Mouse (Mus musculus): Measurements from ENCODE around the gene Tbc1d25. TPM values are rescaled to one million over a fixed set of nuclear protein-coding genes. Genes with fewer than 3 reads are reported as not detected.

Gene Tbc1d25
- 1 to 10 TPM; 8.2 to 9.4 TPM for total RNA-seq (2021)
- long read RNA-seq, experiment 1, transcript Tbc1d25-201 (6 exons, 2,648 nt): major isoform, 11 of 11 reads
- long read RNA-seq, experiment 1, partial matches to known transcripts: 0 of 11 reads
- long read RNA-seq, experiment 1, other reads (novel, unspliced or antisense): 0 of 11 reads
- long read RNA-seq, experiment 2, partial matches to known transcripts: 0 of 4 reads
- long read RNA-seq, experiment 2, other reads (novel, unspliced or antisense): 2 of 4 reads

DNA sequence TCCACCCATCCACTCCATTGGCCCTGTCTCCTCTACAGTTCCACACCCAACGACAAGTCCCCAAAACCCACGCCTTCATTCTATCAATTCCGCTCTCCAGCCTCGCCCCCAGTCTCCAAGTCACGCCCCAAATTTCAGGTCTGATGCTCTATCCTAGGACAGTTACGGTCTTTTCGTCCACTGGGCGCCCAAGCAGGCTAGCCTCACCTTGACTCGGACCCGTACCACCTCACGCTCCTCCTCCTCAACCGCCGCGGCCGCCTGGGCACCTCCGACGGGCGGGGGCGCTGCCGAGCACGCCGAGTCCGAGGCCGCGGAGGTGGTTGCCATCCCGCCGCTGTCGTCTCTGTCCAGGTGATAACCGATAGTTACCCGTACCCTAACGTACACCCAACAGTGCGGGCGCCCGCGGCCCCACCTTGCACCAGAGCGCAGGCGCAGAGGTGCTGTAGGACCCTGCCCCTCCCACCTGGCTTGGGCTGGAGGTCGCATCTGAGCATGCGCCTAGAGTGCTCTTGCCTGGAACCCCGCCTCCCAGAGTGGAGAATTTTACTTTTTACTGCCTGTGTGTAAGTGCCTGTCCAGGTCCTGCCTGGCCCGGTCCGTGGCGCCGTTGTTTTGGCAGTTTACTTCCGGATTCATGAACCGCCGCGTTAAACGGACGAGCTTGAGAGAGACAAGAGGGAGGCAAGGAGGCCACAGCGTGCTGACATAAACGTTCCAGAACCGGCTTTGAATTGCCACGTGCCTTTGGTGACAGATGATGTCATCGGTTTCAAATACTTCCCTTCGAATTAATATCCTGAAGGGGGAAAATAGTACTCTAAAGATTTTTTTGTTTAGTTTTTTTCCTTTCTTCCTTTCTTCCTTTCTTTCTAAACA, at the start of gene Tbc1d25:
Tbc1d25 (minus strand) TSS at position 678 of the 882 bp plus-strand sequence.
- peak; percentile 67 to 71 for DNase-seq (ENCODE audit: low spot score in 2 of 2)

DNA sequence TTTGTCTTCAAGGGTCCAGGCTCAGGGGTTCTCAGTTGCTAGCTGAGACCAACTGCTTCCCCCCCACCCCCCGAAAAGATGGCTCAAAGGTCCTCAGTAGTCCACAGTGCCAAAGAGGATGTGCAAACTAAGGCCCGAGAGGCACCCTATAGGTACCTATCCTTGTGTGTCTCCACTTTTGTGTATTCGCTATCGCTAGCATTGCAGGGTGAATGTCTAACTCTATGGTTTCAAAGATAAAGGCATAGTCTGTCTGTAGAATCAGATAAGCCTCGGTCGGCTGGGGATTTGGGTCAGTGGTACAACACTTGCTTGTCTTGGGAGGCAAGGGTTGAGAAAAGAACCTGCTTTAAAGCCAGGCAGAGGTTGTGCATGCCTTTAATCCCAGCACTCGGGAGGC, 47.5 kb upstream of the Tbc1d25 start:
- DNase-seq (ENCODE audit: low spot score in 2 of 2): no peak

- no peak for DNase-seq (ENCODE audit: low spot score in 2 of 2)
Observed at GRCm38 (mm10) chrX:8222678-8223421, 46.9 kb upstream of the Tbc1d25 start.

DNA sequence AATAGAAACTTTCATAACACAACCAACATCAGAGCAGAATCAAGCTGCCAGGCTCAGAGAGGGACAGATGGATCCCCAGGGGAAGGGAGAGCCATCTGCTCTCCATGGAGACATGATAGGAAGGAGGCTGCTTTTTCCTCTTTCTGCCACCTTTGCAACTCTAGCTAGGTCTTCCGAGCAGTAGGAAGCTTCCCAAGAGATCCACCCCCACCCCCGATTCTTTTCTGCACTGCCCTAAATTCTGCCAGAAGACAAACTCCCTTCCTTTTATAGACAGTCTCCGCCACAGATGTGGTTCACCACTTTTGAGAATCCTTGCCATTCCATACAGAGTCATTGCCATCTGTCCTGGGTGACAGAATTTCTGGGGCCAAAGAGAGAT, 46.3 kb upstream of the Tbc1d25 start:
- no peak for DNase-seq (ENCODE audit: low spot score in 2 of 2)

GRCm38 (mm10) chrX:8219651-8220050, 43.7 kb upstream of the Tbc1d25 start:
- DNase-seq (ENCODE audit: low spot score in 2 of 2): no peak

DNA sequence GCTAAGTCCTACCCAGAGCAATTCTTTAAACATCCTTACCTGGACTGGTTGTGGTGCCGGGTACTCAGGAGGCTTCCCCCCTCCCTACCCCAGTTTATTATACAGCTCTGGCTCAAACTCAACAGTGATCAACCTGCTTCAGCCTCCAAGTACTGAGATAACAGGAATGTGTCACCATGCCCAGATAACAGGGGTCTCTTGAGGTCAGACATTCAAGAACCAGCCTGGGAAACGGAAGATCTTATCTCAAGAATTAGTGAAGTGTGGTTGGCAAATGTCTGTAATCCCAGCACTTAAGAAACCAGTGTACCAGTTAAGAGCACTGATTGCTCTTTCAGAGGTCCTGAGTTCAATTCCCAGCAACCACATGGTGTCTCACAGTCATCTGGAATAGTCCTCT, 42.1 kb upstream of the Tbc1d25 start:
- DNase-seq (ENCODE audit: low spot score in 2 of 2): no peak

GRCm38 (mm10) chrX:8217383-8217782, 41.4 kb upstream of the Tbc1d25 start:
- DNase-seq (ENCODE audit: low spot score in 2 of 2): no peak

- DNase-seq (ENCODE audit: low spot score in 2 of 2): no peak
Observed at GRCm38 (mm10) chrX:8211490-8212207, 35.7 kb upstream of the Tbc1d25 start.

DNA sequence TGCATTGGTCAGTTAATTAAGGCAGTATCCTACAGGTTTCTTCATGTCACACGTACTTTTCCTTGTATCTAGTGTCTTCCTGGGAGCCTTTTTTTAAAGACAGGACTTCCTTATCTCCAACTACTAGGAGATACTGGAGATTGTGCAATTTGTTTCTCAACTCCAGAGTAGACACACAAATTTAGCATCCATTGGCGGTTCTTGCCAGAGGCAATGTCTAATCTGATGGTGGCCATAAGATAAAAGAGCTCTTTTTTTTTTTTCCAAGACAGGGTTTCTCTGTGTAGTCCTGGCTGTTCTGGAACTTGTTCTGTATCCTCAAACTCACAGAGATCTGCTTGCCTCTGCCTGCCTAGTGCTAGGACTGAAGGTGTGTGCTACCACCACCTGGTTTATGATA, 33.7 kb upstream of the Tbc1d25 start:
- no peak for DNase-seq (ENCODE audit: low spot score in 2 of 2)

DNA sequence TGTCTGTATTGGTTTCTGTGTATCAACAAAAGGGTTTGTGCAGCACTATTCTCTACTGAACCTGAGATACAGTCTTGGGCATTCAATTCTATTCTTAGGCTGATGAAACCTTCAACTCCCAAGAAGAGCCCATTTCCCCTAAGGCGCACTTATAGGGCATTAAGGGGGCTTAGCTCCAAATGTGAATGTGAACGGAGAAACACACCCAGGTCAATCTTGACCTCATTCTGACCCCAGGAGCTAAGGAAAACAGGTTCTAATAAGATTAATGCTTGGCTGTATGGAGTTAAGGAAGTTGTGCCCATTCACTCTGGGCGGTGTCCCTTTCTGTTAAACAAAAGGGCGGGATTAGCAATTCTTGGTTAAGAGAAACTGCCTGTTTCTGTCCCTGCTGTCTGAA, 31.2 kb upstream of the Tbc1d25 start:
- no peak for DNase-seq (ENCODE audit: low spot score in 2 of 2)

DNA sequence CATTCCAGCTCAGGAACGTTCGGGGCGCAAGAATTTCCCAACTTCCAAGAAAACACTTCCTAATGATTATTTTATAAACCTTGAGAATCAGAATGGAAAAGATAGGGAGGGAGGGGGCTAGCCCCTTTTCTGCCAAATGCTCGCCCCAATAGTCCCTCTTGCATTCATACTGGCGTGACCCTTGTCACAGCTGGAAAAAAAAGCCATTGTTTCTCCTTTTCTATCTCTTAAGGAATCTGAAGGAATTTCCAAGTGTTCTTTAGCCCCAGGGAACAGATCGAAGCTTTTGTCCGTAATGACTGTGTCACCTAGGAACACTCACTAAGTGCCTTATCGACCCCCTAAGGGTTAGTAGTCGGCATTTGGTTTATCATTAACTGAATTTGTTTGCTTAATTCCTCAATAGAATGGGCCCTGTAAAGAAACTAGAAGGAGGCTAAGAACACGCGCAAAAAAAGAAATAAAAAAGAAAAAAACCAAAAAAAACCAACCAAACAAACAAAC, 30.8 kb upstream of the Tbc1d25 start:
- no peak for DNase-seq (ENCODE audit: low spot score in 2 of 2)

DNA sequence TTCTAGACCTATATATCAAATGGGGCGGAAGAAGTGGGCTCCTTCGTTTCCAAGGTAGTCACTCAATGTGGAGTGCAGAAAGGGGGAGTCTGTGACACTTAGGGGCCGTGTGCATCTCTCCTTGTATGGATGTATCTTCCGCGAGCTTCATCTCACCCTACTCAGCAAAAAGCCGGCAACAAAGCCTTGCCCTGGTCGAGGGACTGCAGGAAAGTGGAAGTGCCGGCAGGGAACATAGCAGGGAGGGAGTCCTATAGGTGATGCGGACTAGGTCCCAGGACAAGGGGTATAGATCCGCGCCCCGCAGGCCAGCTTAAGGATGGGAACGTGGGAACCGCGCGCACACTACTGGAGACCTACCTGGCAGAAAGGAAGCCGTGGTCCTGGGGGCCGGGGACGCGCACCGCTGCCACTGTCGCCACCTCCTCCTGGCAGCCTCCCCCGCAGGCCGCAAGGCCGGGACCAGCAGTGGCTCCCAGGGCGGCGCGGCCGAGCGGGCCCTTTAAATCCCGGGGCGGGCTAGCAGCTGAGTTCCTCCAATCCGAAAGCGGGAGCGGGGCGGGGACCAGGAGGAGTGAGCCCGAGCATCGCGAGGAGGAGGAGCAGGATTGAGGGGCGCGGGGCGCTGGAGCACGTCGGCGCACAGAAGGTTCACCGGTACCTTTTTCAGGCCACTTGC, 30.2 kb upstream of the Tbc1d25 start, which contains the start of gene Porcn:
Porcn (minus strand) TSS at position 511 of the 679 bp plus-strand sequence.
- peak; percentile 73 to 74 for DNase-seq (ENCODE audit: low spot score in 2 of 2)

DNA sequence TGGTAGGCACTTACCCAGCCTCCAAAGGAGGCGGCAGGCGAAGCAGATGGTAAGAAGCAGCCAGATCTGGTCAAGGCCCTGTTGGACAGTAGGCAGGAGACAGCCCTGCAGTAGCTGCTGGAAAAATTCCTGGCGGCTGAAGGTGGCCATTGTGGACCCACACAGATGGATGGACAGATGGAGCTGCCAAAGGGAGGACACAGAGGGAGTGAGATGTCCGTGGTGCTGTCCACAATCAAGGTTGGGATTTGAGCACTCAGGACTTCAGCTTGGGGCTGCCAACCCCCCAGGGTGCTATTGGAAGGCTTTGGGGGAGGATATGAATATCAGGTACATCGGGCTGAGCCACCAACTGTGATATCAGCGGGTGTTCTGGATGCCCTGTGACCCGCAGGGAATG, 29.6 kb upstream of the Tbc1d25 start:
- no peak for DNase-seq (ENCODE audit: low spot score in 2 of 2)

GRCm38 (mm10) chrX:8205088-8205487, 29.1 kb upstream of the Tbc1d25 start:
- DNase-seq (ENCODE audit: low spot score in 2 of 2): no peak

DNA sequence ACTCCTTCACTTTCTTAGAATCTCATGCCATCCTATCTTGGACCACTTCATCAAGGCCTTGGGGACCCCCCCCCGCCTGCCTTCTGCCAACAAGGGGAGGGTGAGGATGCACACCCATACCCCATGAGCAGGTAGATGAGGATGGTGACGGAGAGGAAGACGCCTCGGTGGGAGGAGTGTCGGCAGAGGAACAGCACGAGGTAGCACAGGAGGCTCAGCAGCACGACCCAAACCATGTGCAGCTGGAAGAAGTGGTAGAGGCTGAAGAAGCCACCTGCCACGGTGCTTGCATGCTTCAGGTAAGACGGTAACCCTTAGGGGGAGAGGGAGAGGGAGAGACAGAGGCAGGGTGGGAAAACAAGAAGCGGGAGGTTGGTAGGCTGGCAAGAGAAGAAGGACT, 28.1 kb upstream of the Tbc1d25 start:
- DNase-seq (ENCODE audit: low spot score in 2 of 2): no peak

GRCm38 (mm10) chrX:8203105-8203504, 27.1 kb upstream of the Tbc1d25 start:
- no peak for DNase-seq (ENCODE audit: low spot score in 2 of 2)

DNA sequence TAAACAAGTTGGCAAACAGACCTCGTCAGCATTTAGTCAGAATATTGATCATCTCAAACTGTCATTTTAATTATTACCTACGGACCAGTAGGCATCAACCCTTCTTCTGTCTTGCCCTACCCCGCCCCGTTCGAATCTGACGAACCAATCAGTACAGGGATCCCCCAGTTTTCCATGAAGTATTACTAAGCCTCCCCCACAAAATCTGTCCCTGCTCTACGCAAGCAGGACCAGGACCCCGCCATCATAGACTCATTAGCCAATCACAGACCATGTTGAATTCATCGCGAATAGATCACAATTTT, 17.4 kb upstream of the Tbc1d25 start, which contains the start of gene Ebp:
Ebp (minus strand) TSS at position 94 of the 305 bp plus-strand sequence.
- DNase-seq (ENCODE audit: low spot score in 2 of 2): peak in 1 of 2 experiments; percentile 6

DNA sequence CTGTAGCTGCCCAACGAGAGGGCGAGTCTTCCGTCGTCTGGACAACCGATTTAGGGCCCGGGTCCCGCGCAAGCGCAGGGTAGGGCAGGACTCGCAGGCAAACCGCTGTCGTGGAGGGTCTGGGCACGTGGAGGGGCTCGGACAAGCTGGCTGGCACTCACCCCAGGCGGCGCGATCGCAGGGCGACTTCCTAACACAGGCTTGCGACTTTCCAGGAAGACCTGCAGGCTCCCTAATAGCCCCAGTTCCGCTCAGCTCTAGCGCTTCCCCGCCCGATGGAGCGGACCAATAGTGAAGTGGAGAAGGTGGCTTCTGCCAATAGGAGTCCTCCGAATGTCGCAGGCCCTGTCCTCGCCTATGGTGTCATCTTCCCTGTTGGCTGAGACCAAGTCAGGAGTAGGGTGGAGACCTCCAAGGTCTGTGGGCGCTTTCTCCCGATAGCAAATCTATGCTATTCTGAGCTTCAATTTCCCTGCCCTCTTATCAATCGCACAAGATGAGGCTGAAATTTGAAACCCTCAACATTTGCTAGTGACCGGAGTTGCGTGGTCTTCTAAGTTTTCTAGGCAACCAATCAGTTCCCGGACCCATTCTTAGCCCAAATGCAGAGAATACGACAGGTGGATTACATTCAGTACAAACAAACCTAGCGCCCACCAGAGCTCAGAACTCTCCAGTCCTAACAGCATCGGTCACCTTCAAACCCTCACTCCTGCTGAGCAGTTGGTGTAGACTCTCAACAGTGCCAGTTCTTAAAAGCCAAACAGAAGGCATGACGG, 16.8 kb upstream of the Tbc1d25 start:
- DNase-seq (ENCODE audit: low spot score in 2 of 2): peak; percentile 58 to 66

DNA sequence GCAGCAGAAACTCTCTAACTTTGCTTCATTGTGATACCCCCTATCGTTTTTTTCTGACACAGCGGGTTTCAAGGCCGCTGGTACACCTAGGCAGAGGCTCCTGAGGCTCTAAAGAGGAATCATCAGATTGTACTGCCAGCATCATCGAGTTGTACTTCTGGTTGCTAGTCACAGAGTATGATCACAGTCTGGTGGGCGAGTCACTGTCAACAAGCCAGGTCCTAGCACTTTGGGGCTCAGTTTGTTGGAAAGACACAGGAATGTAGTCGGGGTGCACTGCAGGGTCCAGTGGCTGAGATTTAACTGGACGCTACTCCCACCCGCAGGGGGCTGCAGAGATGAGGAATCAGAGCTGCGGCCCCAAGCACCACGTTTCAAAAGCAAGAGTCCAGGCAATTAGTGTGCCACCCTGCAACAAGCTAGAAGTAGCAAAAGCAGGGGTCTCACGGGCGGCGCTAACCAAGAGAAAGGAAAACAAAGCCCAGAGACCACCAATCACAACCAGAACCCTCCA, 16.2 kb upstream of the Tbc1d25 start:
- DNase-seq (ENCODE audit: low spot score in 2 of 2): no peak

All from adrenal gland, adult 18-20 months (tissue).